Mouse (Mus musculus): ENCODE data around the gene Eps15l1. TPM values are rescaled to one million over a fixed set of nuclear protein-coding genes. Genes with fewer than 3 reads are reported as not detected.
A peak's percentile ranks its signal among the peaks of the same experiment; 100 is the strongest.

Gene Eps15l1
- polyA plus RNA-seq, 1 experiment from 2014 or later = 68.8 TPM

- Histone ChIP-seq H3K4me2 (ENCODE audit: low read depth, low read length) (no peak overlapping the region), H3K36me3 (replicated peaks; ENCODE audit: control insufficient read depth, insufficient read depth, low read depth, low read length) (no peaks in the 10 kb centered on the region), H3K9me3 (replicated peaks; ENCODE audit: control insufficient read depth, low read length) (no peaks in the 10 kb centered on the region), H3K27me3 (ENCODE audit: control insufficient read depth, insufficient read depth, low read length) (no peaks in the 10 kb centered on the region), H3K27ac (replicated peaks; ENCODE audit: low read depth, low read length) (no peak overlapping the region), H3K4me1 (ENCODE audit: control insufficient read depth, insufficient read depth, low read length) (no peaks in the 10 kb centered on the region), H3K4me3 (ENCODE audit: low read depth, low read length) (no peak overlapping the region), H3K9ac (replicated peaks; ENCODE audit: low read length) (no peak overlapping the region)
- no peak for ATAC-seq (replicated peaks; ENCODE audit: insufficient number of reproducible peaks, low FRiP score, low TSS enrichment, low read depth)
- DNase-seq (ENCODE audit: low spot score) = no peak
- 56% methylated on average over 13 of the region's 13 CpGs for WGBS
These were observed 8.4 kb upstream of the Eps15l1 start for GRCm38 (mm10) chr8:72429676-72430075.

DNA sequence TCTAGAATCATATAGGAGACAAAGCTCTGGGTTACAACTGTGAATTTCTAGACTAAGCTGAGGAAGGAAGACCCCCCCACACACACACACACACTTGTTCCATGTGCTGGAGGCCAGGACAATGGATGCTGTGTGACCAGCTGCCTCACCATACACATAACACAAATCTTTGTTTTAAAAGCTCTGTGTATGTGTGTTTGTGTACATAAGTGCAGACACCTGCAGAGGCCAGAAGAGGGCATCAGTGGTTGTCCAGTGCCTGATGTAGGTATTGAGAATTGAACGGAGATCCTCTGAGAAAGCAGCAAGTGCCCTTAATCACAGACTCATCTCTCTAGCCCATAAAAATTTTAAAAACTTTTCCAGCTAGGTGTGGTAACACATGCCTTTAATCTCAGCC lies 1.7 kb upstream of the Eps15l1 start:
- Histone ChIP-seq H3K9me3 (replicated peaks; ENCODE audit: control insufficient read depth, low read length) (no peaks in the 10 kb centered on the region), H3K4me2 (ENCODE audit: low read depth, low read length) (no peak overlapping the region), H3K27me3 (ENCODE audit: control insufficient read depth, insufficient read depth, low read length) (no peaks in the 10 kb centered on the region), H3K27ac (replicated peaks; ENCODE audit: low read depth, low read length) (no peak overlapping the region), H3K4me3 (ENCODE audit: low read depth, low read length) (no peak overlapping the region), H3K36me3 (replicated peaks; ENCODE audit: control insufficient read depth, insufficient read depth, low read depth, low read length) (no peaks in the 10 kb centered on the region), H3K9ac (replicated peaks; ENCODE audit: low read length) (no peak overlapping the region), H3K4me1 (ENCODE audit: control insufficient read depth, insufficient read depth, low read length) (peaks cover 5% of the 10 kb centered on the region; the same call in 1 of the 2 replicates)
- DNase-seq (ENCODE audit: low spot score) (no peak), ATAC-seq (replicated peaks; ENCODE audit: insufficient number of reproducible peaks, low FRiP score, low TSS enrichment, low read depth) (no peak)
- WGBS = 58% methylated on average over 1 of the region's 1 CpGs

DNA sequence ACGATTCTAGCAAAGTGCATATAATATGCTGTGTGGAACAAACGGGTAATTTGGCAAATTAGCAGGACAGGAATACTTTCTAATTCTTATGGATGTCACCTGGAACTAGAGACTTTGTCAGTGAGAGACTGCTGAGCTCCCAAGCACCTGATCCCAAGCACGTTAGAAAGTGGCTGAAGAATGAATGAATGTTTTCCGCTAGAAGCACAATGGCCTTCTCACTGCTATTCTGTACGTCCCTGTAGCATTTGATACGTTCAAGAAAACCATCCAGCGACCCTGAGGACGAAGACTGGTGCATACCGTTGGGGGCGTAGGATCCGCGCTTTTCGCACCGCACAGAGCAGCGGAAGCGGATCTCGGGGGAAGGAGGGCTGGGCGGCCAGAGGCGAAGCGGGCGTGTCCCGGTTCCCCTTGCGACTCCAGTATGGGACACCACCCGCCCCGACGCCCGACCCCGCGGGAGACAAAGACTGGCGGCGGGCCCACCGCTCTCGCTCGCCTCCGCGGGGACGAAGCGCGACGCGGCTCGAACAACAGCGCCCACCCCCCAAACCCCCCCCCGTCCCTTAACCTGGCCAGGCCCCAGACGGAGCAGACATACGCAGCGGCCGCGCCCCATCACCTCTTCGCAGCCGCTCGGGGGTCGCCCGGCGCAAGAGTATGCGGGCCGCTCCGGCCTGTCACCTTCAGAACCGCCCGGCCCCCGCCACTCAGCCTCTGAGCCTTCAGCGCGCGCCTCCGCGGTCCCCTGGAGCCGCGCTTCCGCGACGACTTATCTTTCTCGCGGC lies 494 bp downstream of the Eps15l1 start:
- WGBS = under 1% methylated on average over 62 of the region's 73 CpGs
- Histone ChIP-seq H3K4me1 (ENCODE audit: control insufficient read depth, insufficient read depth, low read length) (peaks cover 5% of the 10 kb centered on the region; the same call in 1 of the 2 replicates), H3K9me3 (replicated peaks; ENCODE audit: control insufficient read depth, low read length) (no peaks in the 10 kb centered on the region), H3K27me3 (ENCODE audit: control insufficient read depth, insufficient read depth, low read length) (no peaks in the 10 kb centered on the region), H3K27ac (replicated peaks; ENCODE audit: low read depth, low read length) (peak overlapping the region; percentile 75), H3K4me3 (ENCODE audit: low read depth, low read length) (peak overlapping the region; percentile 89), H3K36me3 (replicated peaks; ENCODE audit: control insufficient read depth, insufficient read depth, low read depth, low read length) (no peaks in the 10 kb centered on the region), H3K4me2 (ENCODE audit: low read depth, low read length) (peak overlapping the region; percentile 63), H3K9ac (replicated peaks; ENCODE audit: low read length) (peak overlapping the region; percentile 90)
- ATAC-seq (replicated peaks; ENCODE audit: insufficient number of reproducible peaks, low FRiP score, low TSS enrichment, low read depth) (peak; percentile 67), DNase-seq (ENCODE audit: low spot score) (peak; percentile 47)

- DNase-seq (ENCODE audit: low spot score) = no peak
- Histone ChIP-seq H3K36me3 (replicated peaks; ENCODE audit: control insufficient read depth, insufficient read depth, low read depth, low read length) (no peaks in the 10 kb centered on the region), H3K9ac (replicated peaks; ENCODE audit: low read length) (no peak overlapping the region), H3K4me1 (ENCODE audit: control insufficient read depth, insufficient read depth, low read length) (peaks cover 5% of the 10 kb centered on the region; the same call in 1 of the 2 replicates), H3K27me3 (ENCODE audit: control insufficient read depth, insufficient read depth, low read length) (no peaks in the 10 kb centered on the region), H3K27ac (replicated peaks; ENCODE audit: low read depth, low read length) (no peak overlapping the region), H3K9me3 (replicated peaks; ENCODE audit: control insufficient read depth, low read length) (no peaks in the 10 kb centered on the region), H3K4me2 (ENCODE audit: low read depth, low read length) (no peak overlapping the region), H3K4me3 (ENCODE audit: low read depth, low read length) (no peak overlapping the region)
- 98% methylated on average over 4 of the region's 4 CpGs for WGBS
- no peak for ATAC-seq (replicated peaks; ENCODE audit: insufficient number of reproducible peaks, low FRiP score, low TSS enrichment, low read depth)
These were observed 3.2 kb downstream of the Eps15l1 start for GRCm38 (mm10) chr8:72418073-72418472.

- 89% methylated on average over 2 of the region's 2 CpGs for WGBS
- DNase-seq (ENCODE audit: low spot score) (no peak), ATAC-seq (replicated peaks; ENCODE audit: insufficient number of reproducible peaks, low FRiP score, low TSS enrichment, low read depth) (no peak)
- Histone ChIP-seq H3K9me3 (replicated peaks; ENCODE audit: control insufficient read depth, low read length) (no peaks in the 10 kb centered on the region), H3K27me3 (ENCODE audit: control insufficient read depth, insufficient read depth, low read length) (no peaks in the 10 kb centered on the region), H3K27ac (replicated peaks; ENCODE audit: low read depth, low read length) (no peak overlapping the region), H3K4me1 (ENCODE audit: control insufficient read depth, insufficient read depth, low read length) (peaks cover 5% of the 10 kb centered on the region; the same call in 1 of the 2 replicates), H3K4me2 (ENCODE audit: low read depth, low read length) (no peak overlapping the region), H3K4me3 (ENCODE audit: low read depth, low read length) (no peak overlapping the region), H3K36me3 (replicated peaks; ENCODE audit: control insufficient read depth, insufficient read depth, low read depth, low read length) (no peaks in the 10 kb centered on the region), H3K9ac (replicated peaks; ENCODE audit: low read length) (no peak overlapping the region)
These were observed 6.0 kb downstream of the Eps15l1 start for GRCm38 (mm10) chr8:72415252-72415651.

- no peak overlapping the region for H3K4me2 ChIP-seq (ENCODE audit: low read depth, low read length)
- H3K9me3 ChIP-seq (replicated peaks; ENCODE audit: control insufficient read depth, low read length) = no peaks in the 10 kb centered on the region
- no peak overlapping the region for H3K9ac ChIP-seq (replicated peaks; ENCODE audit: low read length)
- H3K27me3 ChIP-seq (ENCODE audit: control insufficient read depth, insufficient read depth, low read length) = no peaks in the 10 kb centered on the region
- DNase-seq (ENCODE audit: low spot score) (no peak), ATAC-seq (replicated peaks; ENCODE audit: insufficient number of reproducible peaks, low FRiP score, low TSS enrichment, low read depth) (no peak)
- H3K27ac ChIP-seq (replicated peaks; ENCODE audit: low read depth, low read length) = no peak overlapping the region
- 91% methylated on average over 7 of the region's 7 CpGs for whole genome bisulfite sequencing
- H3K4me3 ChIP-seq (ENCODE audit: low read depth, low read length) = no peak overlapping the region
- H3K36me3 ChIP-seq (replicated peaks; ENCODE audit: control insufficient read depth, insufficient read depth, low read depth, low read length) = no peaks in the 10 kb centered on the region
- peaks cover 2% of the 10 kb centered on the region; the same call in 1 of the 2 replicates for H3K4me1 ChIP-seq (ENCODE audit: control insufficient read depth, insufficient read depth, low read length)
These were observed 7.4 kb downstream of the Eps15l1 start for GRCm38 (mm10) chr8:72413839-72414238.

- H3K4me2 ChIP-seq (ENCODE audit: low read depth, low read length) = no peak overlapping the region
- H3K9ac ChIP-seq (replicated peaks; ENCODE audit: low read length) = no peak overlapping the region
- H3K4me1 ChIP-seq (ENCODE audit: control insufficient read depth, insufficient read depth, low read length) = no peaks in the 10 kb centered on the region
- H3K9me3 ChIP-seq (replicated peaks; ENCODE audit: control insufficient read depth, low read length) = no peaks in the 10 kb centered on the region
- no peak for ATAC-seq (replicated peaks; ENCODE audit: insufficient number of reproducible peaks, low FRiP score, low TSS enrichment, low read depth)
- H3K27ac ChIP-seq (replicated peaks; ENCODE audit: low read depth, low read length) = no peak overlapping the region
- H3K27me3 ChIP-seq (ENCODE audit: control insufficient read depth, insufficient read depth, low read length) = no peaks in the 10 kb centered on the region
- WGBS = 38% methylated on average over 3 of the region's 3 CpGs
- H3K4me3 ChIP-seq (ENCODE audit: low read depth, low read length) = no peak overlapping the region
- no peaks in the 10 kb centered on the region for H3K36me3 ChIP-seq (replicated peaks; ENCODE audit: control insufficient read depth, insufficient read depth, low read depth, low read length)
- DNase-seq (ENCODE audit: low spot score) = peak; percentile 9
These were observed 11.8 kb downstream of the Eps15l1 start for GRCm38 (mm10) chr8:72409443-72409842.

GRCm38 (mm10) chr8:72407878-72408277 lies 13.4 kb downstream of the Eps15l1 start:
- ATAC-seq (replicated peaks; ENCODE audit: insufficient number of reproducible peaks, low FRiP score, low TSS enrichment, low read depth) (no peak), DNase-seq (ENCODE audit: low spot score) (no peak)
- Histone ChIP-seq H3K4me2 (ENCODE audit: low read depth, low read length) (no peak overlapping the region), H3K9ac (replicated peaks; ENCODE audit: low read length) (no peak overlapping the region), H3K36me3 (replicated peaks; ENCODE audit: control insufficient read depth, insufficient read depth, low read depth, low read length) (no peaks in the 10 kb centered on the region), H3K4me3 (ENCODE audit: low read depth, low read length) (no peak overlapping the region), H3K27me3 (ENCODE audit: control insufficient read depth, insufficient read depth, low read length) (no peaks in the 10 kb centered on the region), H3K27ac (replicated peaks; ENCODE audit: low read depth, low read length) (no peak overlapping the region), H3K9me3 (replicated peaks; ENCODE audit: control insufficient read depth, low read length) (no peaks in the 10 kb centered on the region), H3K4me1 (ENCODE audit: control insufficient read depth, insufficient read depth, low read length) (no peaks in the 10 kb centered on the region)
- WGBS = 85% methylated on average over 1 of the region's 1 CpGs
